Mouse (Mus musculus) stomach, embryonic 15.5 days (tissue): Measurements from ENCODE around the gene Spata1. TPM values are rescaled to one million over a fixed set of nuclear protein-coding genes. Genes with fewer than 3 reads are reported as not detected.

Source experiments
- ATAC-seq: fragments of 200-750 bp; cut with Nextera tagmentation; 2 replicates; pipeline ENCODE4 v1.8.0; 2017; ENCODE audit warnings: low read depth, moderate number of reproducible peaks, moderate TSS enrichment; ENCODE audit not compliant: insufficient read depth, low FRiP score
- H3K27ac ChIP-seq: fragments of 300-500 bp; sonication (generic); 2 replicates; pipeline ENCODE4 v1.5.1; 2015; ENCODE audit warnings: mild to moderate bottlenecking, inconsistent platforms
- H3K27me3 ChIP-seq: fragments of 300-500 bp; sonication (generic); replicated peaks from 2 replicates; pipeline ENCODE4 v1.6.1; 2015; ENCODE audit warnings: inconsistent platforms
- H3K36me3 ChIP-seq: fragments of 300-500 bp; sonication (generic); 2 replicates; pipeline ENCODE4 v1.6.1; 2015; ENCODE audit warnings: inconsistent platforms
- H3K4me1 ChIP-seq: fragments of 300-500 bp; sonication (generic); 2 replicates; pipeline ENCODE4 v1.6.1; 2015; ENCODE audit warnings: inconsistent platforms
- H3K4me2 ChIP-seq: fragments of 300-500 bp; sonication (generic); 2 replicates; pipeline ENCODE4 v1.6.1; 2015; ENCODE audit warnings: mild to moderate bottlenecking, inconsistent platforms
- H3K4me3 ChIP-seq: fragments of 300-500 bp; sonication (generic); replicated peaks from 2 replicates; pipeline ENCODE4 v1.5.1; 2015; ENCODE audit warnings: inconsistent platforms
- H3K9ac ChIP-seq: fragments of 300-500 bp; sonication (generic); 2 replicates; pipeline ENCODE4 v1.6.1; 2015; ENCODE audit warnings: inconsistent platforms
- H3K9me3 ChIP-seq: fragments of 300-500 bp; sonication (generic); 2 replicates; pipeline ENCODE4 v1.6.1; 2016; ENCODE audit warnings: inconsistent platforms
- WGBS: fragments of 180-500 bp; shearing (Covaris S2); methylation state at CpG from one replicate; pipeline ENCODE4 v1.1.7; 2015; 5-methylcytosine and 5-hydroxymethylcytosine counted together
- polyA plus RNA-seq: library from polyadenylated mRNA; unstranded; fragments of >200 nt; fragmentation: Nextera tagmentation; extraction: Ambion mirVana; gene quantifications from 2 replicates; pipeline ENCODE4 v1.2.1, GENCODE M21; 2015

Spata1 gene
- polyA plus RNA-seq, 1 experiment from 2014 or later, result 5.4 TPM

DNA sequence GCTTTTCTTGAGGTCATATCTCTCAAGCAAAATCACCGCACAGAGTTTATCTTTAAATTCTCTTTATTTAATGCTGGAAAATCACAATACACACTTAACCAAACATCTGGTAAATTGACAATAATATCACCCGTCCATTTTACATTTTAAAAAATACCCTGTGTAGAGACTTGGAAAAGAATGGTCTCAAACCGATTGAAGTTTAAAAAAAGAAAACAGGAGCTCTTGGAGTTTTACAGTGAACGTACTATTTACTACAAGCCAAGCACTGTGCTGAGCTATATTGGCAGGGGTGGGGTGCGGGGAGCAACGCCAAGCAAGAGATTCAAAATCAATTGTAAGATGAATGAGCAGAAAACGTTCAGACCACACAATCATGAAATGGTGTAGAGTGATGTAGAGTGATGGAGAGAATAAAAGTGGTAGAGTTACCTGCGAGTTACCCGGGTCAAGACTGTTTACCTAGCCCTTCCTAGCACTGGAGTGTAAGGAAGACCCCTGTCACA, 49.8 kb downstream of the Spata1 start, which contains the start of gene Ctbs:
TSS of gene Ctbs (plus strand) at position 51 of the 506 bp plus-strand sequence.
- WGBS, result 43% methylated on average over 9 of the region's 9 CpGs
- Histone ChIP-seq H3K9ac (peak within 1 kb of the TSS; percentile 71), H3K4me2 (peak within 1 kb of the TSS; percentile 63), H3K27ac (peak within 1 kb of the TSS; percentile 91), H3K27me3 (no peaks in the 10 kb centered on the region), H3K36me3 (no peaks in the 10 kb centered on the region), H3K4me1 (peaks cover 6% of the 10 kb centered on the region; the same call in 1 of the 2 replicates), H3K9me3 (no peaks in the 10 kb centered on the region), H3K4me3 (peak within 1 kb of the TSS; percentile 69)
- no peak for ATAC-seq

DNA sequence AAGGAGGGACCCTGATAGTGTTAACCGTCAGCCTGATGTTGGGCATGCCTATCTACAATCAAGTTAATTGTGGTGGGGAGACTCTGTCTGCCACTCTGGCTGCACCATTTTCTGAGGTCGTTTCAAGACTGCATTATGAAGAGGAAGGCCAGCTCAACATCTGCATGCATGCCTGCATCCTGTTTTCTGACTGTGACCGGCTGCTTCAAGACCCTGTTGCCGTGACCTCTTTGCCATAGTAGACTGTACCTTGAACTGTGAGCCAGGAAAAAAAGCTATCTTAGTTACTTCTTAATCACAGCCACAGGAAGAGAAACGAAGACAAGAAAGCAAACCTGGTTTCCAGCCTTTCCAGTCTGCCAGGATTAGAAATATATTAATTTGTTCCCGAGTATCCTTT, 50.6 kb downstream of the Spata1 start:
- Histone ChIP-seq H3K9ac (no peak overlapping the region), H3K27me3 (no peaks in the 10 kb centered on the region), H3K9me3 (no peaks in the 10 kb centered on the region), H3K27ac (no peak overlapping the region), H3K4me2 (no peak overlapping the region), H3K4me1 (peaks cover 6% of the 10 kb centered on the region; the same call in 1 of the 2 replicates), H3K36me3 (no peaks in the 10 kb centered on the region), H3K4me3 (no peak overlapping the region)
- 69% methylated on average over 6 of the region's 6 CpGs for WGBS
- no peak for ATAC-seq

GRCm38 (mm10) chr3:146448372-146448771, 51.2 kb downstream of the Spata1 start:
- Histone ChIP-seq H3K27ac (no peak overlapping the region), H3K27me3 (no peaks in the 10 kb centered on the region), H3K4me1 (peaks cover 6% of the 10 kb centered on the region; the same call in 1 of the 2 replicates), H3K9ac (no peak overlapping the region), H3K4me3 (no peak overlapping the region), H3K4me2 (no peak overlapping the region), H3K9me3 (no peaks in the 10 kb centered on the region), H3K36me3 (no peaks in the 10 kb centered on the region)
- WGBS, result 76% methylated on average over 10 of the region's 10 CpGs
- ATAC-seq, result no peak

GRCm38 (mm10) chr3:146447598-146447997, 52.0 kb downstream of the Spata1 start:
- no peak overlapping the region for H3K4me2 ChIP-seq
- H3K4me3 ChIP-seq, result no peak overlapping the region
- WGBS, result 79% methylated on average over 3 of the region's 3 CpGs
- H3K9me3 ChIP-seq, result no peaks in the 10 kb centered on the region
- no peak overlapping the region for H3K9ac ChIP-seq
- no peaks in the 10 kb centered on the region for H3K27me3 ChIP-seq
- H3K36me3 ChIP-seq, result no peaks in the 10 kb centered on the region
- H3K4me1 ChIP-seq, result peaks cover 6% of the 10 kb centered on the region; the same call in 1 of the 2 replicates
- H3K27ac ChIP-seq, result no peak overlapping the region
- ATAC-seq, result no peak

- no peaks in the 10 kb centered on the region for H3K9me3 ChIP-seq
- H3K27ac ChIP-seq, result no peak overlapping the region
- peaks cover 6% of the 10 kb centered on the region; the same call in 1 of the 2 replicates for H3K4me1 ChIP-seq
- no peaks in the 10 kb centered on the region for H3K27me3 ChIP-seq
- H3K36me3 ChIP-seq, result no peaks in the 10 kb centered on the region
- no peak overlapping the region for H3K4me2 ChIP-seq
- no peak for ATAC-seq
- whole genome bisulfite sequencing, result 80% methylated on average over 5 of the region's 5 CpGs
- H3K9ac ChIP-seq, result no peak overlapping the region
- H3K4me3 ChIP-seq, result no peak overlapping the region
These were observed 52.4 kb downstream of the Spata1 start for GRCm38 (mm10) chr3:146447156-146447555.

DNA sequence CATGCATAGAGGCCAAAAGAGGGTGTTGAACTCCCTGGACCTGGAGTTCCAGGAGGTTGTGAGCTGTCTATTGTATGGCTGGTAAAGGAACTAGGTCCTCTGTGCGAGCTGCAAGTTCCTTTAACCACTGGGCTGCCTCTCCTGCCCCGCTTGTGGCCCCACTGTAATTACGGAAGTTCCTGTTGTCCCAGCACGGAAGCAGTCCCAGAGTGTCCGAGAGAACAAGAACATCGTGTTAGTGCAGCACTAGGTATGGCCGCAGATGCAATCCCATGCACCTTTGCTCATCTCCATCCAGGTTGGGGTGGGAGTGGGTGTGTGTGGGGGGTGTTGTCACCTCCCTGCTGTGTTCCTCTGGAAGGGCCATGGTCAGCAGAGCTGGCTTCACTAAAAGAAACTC, 54.7 kb downstream of the Spata1 start:
- Histone ChIP-seq H3K4me3 (no peak overlapping the region), H3K27ac (no peak overlapping the region), H3K36me3 (no peaks in the 10 kb centered on the region), H3K27me3 (no peaks in the 10 kb centered on the region), H3K9me3 (no peaks in the 10 kb centered on the region), H3K9ac (no peak overlapping the region), H3K4me1 (peaks cover 1% of the 10 kb centered on the region; the same call in 1 of the 2 replicates), H3K4me2 (no peak overlapping the region)
- ATAC-seq, result no peak
- 91% methylated on average over 7 of the region's 7 CpGs for WGBS

- Histone ChIP-seq H3K27ac (no peak overlapping the region), H3K36me3 (no peaks in the 10 kb centered on the region), H3K4me1 (no peaks in the 10 kb centered on the region), H3K27me3 (no peaks in the 10 kb centered on the region), H3K9ac (no peak overlapping the region), H3K9me3 (no peaks in the 10 kb centered on the region), H3K4me2 (no peak overlapping the region), H3K4me3 (no peak overlapping the region)
- WGBS, result 84% methylated on average over 7 of the region's 7 CpGs
- no peak for ATAC-seq
These were observed 56.2 kb downstream of the Spata1 start for GRCm38 (mm10) chr3:146443380-146443779.

DNA sequence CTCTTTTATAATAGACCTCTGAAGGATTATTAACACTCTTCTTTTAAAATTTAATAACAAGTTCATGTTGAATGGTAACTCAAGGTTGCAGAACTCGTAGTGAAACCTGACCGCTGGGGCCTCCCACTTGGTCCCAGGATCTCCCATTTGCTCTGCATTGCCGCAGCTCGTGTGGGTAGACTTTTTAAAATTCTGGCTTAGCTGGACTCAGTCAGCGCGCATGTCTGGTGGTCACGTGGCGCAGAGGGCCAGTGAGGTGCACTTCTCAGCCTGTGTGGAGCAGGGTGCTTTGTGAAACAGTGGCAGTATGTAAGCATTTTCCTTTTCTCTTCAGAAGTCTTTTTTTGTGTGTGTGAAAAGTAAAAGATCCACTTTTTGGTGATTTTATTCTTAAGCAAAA, 56.6 kb downstream of the Spata1 start:
- H3K9me3 ChIP-seq, result no peaks in the 10 kb centered on the region
- H3K4me1 ChIP-seq, result no peaks in the 10 kb centered on the region
- no peak overlapping the region for H3K4me3 ChIP-seq
- H3K27ac ChIP-seq, result no peak overlapping the region
- H3K27me3 ChIP-seq, result no peaks in the 10 kb centered on the region
- no peak for ATAC-seq
- no peaks in the 10 kb centered on the region for H3K36me3 ChIP-seq
- WGBS, result 88% methylated on average over 8 of the region's 8 CpGs
- no peak overlapping the region for H3K9ac ChIP-seq
- no peak overlapping the region for H3K4me2 ChIP-seq

DNA sequence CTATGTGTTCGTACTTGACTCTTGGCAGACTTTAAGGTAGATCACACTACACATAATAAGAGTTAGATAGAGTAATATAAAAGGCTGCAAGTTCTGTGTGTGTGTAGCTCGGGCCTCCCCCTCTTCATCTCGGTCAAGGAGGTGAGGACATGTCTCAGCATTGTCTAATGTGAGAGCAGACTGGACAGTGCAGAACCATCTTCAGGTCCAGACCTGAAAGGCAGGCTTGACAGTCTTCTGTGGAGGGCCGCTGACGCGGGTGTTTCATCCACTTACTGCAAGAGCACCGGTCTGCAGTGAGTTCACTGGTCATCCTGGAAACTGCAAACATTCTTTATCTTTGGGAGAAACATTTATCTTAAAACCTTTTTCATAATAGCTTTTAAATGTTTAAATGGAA, 57.1 kb downstream of the Spata1 start:
- Histone ChIP-seq H3K9me3 (no peaks in the 10 kb centered on the region), H3K4me1 (no peaks in the 10 kb centered on the region), H3K4me3 (no peak overlapping the region), H3K27me3 (no peaks in the 10 kb centered on the region), H3K36me3 (peaks cover under 1% of the 10 kb centered on the region; the same call in 1 of the 2 replicates), H3K4me2 (no peak overlapping the region), H3K27ac (no peak overlapping the region), H3K9ac (no peak overlapping the region)
- 81% methylated on average over 7 of the region's 7 CpGs for WGBS
- ATAC-seq, result no peak

- Histone ChIP-seq H3K27ac (no peak overlapping the region), H3K9me3 (no peaks in the 10 kb centered on the region), H3K36me3 (peaks cover 10% of the 10 kb centered on the region; the same call in 1 of the 2 replicates), H3K27me3 (no peaks in the 10 kb centered on the region), H3K9ac (no peak overlapping the region), H3K4me2 (no peak overlapping the region), H3K4me3 (no peak overlapping the region), H3K4me1 (no peaks in the 10 kb centered on the region)
- ATAC-seq, result no peak
- 87% methylated on average over 7 of the region's 7 CpGs for WGBS
These were observed 59.1 kb downstream of the Spata1 start for GRCm38 (mm10) chr3:146440422-146440821.

GRCm38 (mm10) chr3:146440011-146440410, 59.5 kb downstream of the Spata1 start:
- Histone ChIP-seq H3K4me2 (no peak overlapping the region), H3K27ac (no peak overlapping the region), H3K4me1 (no peaks in the 10 kb centered on the region), H3K36me3 (peaks cover 10% of the 10 kb centered on the region; the same call in 1 of the 2 replicates), H3K27me3 (no peaks in the 10 kb centered on the region), H3K9ac (no peak overlapping the region), H3K9me3 (no peaks in the 10 kb centered on the region), H3K4me3 (no peak overlapping the region)
- ATAC-seq, result no peak
- WGBS, result 88% methylated on average over 12 of the region's 12 CpGs

DNA sequence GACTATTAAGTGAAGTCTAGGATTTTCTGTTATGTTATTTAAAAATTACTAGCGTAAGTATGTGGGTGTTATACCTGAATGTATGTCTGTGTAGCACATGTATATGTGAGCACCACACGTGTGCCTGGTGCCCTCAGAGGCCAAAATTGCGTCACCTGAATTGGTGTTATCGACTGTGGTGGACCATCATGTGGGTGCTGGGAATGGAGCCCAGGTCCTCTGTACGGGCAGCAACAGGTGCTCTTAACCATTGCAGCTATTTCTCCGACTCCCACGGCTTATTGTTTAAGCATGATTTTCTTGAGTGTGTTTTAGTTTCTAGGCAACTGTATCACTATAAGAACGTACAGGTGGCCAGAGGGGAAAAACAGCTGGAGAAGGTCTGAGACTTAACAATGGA, 63.4 kb downstream of the Spata1 start:
- H3K9me3 ChIP-seq, result no peaks in the 10 kb centered on the region
- no peak for ATAC-seq
- H3K9ac ChIP-seq, result no peak overlapping the region
- H3K27me3 ChIP-seq, result no peaks in the 10 kb centered on the region
- H3K4me1 ChIP-seq, result no peaks in the 10 kb centered on the region
- 87% methylated on average over 8 of the region's 8 CpGs for WGBS
- H3K27ac ChIP-seq, result no peak overlapping the region
- H3K4me3 ChIP-seq, result no peak overlapping the region
- H3K36me3 ChIP-seq, result peaks cover 21% of the 10 kb centered on the region; the same call in 1 of the 2 replicates
- no peak overlapping the region for H3K4me2 ChIP-seq

- Histone ChIP-seq H3K4me2 (no peak overlapping the region), H3K36me3 (peaks cover 21% of the 10 kb centered on the region; the same call in 1 of the 2 replicates), H3K27ac (no peak overlapping the region), H3K9me3 (no peaks in the 10 kb centered on the region), H3K27me3 (no peaks in the 10 kb centered on the region), H3K9ac (no peak overlapping the region), H3K4me1 (no peaks in the 10 kb centered on the region), H3K4me3 (no peak overlapping the region)
- 91% methylated on average over 11 of the region's 11 CpGs for WGBS
- ATAC-seq, result no peak
These were observed 64.0 kb downstream of the Spata1 start for GRCm38 (mm10) chr3:146435533-146435932.
